Mouse (Mus musculus): ENCODE measurements around the gene H2-M10.1. TPM values are rescaled to one million over a fixed set of nuclear protein-coding genes. Genes with fewer than 3 reads are reported as not detected.

H2-M10.1 gene
- polyA plus RNA-seq, 1 experiment from 2014 or later = not detected

DNA sequence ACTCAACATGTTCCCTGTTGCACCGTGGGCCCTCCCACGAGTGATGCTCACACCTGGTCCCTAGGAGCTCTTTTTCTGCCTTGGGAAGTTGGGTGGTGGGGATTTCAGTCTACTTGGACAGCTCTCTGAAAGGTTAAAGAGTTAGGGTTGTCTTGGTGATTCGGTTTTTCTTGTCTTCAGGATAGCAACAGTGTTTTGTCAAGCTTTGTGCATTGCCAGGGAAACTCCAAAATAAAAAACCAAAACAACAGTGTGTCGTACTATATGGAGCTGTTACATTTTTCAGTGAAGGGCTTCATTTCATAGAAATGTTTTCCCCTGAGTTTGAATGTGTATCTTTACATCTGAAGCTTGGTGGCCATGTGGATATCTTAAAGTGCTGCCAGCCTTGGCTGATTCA, 51.2 kb downstream of the H2-M10.1 start:
- Histone ChIP-seq H3K27ac (no peak overlapping the region), H3K4me3 (no peak overlapping the region), H3K27me3 (ENCODE audit: low read depth, poor library complexity, severe bottlenecking) (no peaks in the 10 kb centered on the region), H3K4me1 (peaks cover 26% of the 10 kb centered on the region), H3K9me3 (replicated peaks) (no peaks in the 10 kb centered on the region), H3K36me3 (peaks cover 64% of the 10 kb centered on the region)
- 92% methylated on average over 4 of the region's 4 CpGs for WGBS
- DNase-seq (ENCODE audit: low spot score) = no peak

GRCm38 (mm10) chr17:36273796-36274195, 52.2 kb downstream of the H2-M10.1 start:
- WGBS = 93% methylated on average over 4 of the region's 4 CpGs
- Histone ChIP-seq H3K27me3 (ENCODE audit: low read depth, poor library complexity, severe bottlenecking) (no peaks in the 10 kb centered on the region), H3K4me3 (no peak overlapping the region), H3K27ac (no peak overlapping the region), H3K36me3 (peaks cover 55% of the 10 kb centered on the region), H3K4me1 (peaks cover 28% of the 10 kb centered on the region), H3K9me3 (replicated peaks) (no peaks in the 10 kb centered on the region)
- DNase-seq (ENCODE audit: low spot score) = no peak

Other genes starting within 250 kb of the H2-M10.1 start
- not detected in 2 replicates for gene Gm19684, start 204.5 kb downstream of the H2-M10.1 start, polyA plus RNA-seq (2016; fragmentation: Nextera tagmentation; extraction: Ambion mirVana)
- not detected in 2 replicates for gene Gm7030, start 196.7 kb downstream of the H2-M10.1 start, polyA plus RNA-seq (2016; fragmentation: Nextera tagmentation; extraction: Ambion mirVana)
- gene Gm8909, start 157.6 kb downstream of the H2-M10.1 start, polyA plus RNA-seq (2016; fragmentation: Nextera tagmentation; extraction: Ambion mirVana) = not detected in 2 replicates
- not detected in 2 replicates for gene H2-T3, start 135.9 kb downstream of the H2-M10.1 start, polyA plus RNA-seq (2016; fragmentation: Nextera tagmentation; extraction: Ambion mirVana)
- 82.4 and 96.0 TPM in 2 replicates for gene Rpp21, start 68.1 kb downstream of the H2-M10.1 start, polyA plus RNA-seq (2016; fragmentation: Nextera tagmentation; extraction: Ambion mirVana)
- gene Trim39, start 53.9 kb downstream of the H2-M10.1 start, polyA plus RNA-seq (2016; fragmentation: Nextera tagmentation; extraction: Ambion mirVana) = 20.1 and 24.2 TPM in 2 replicates
- 0.14 and 0.25 TPM in 2 replicates for gene H2-M10.2, start 39.7 kb downstream of the H2-M10.1 start, polyA plus RNA-seq (2016; fragmentation: Nextera tagmentation; extraction: Ambion mirVana)
- gene H2-M10.3, start 42.3 kb upstream of the H2-M10.1 start, polyA plus RNA-seq (2016; fragmentation: Nextera tagmentation; extraction: Ambion mirVana) = not detected in 2 replicates
- not detected in 2 replicates for gene H2-M10.4, start 136.2 kb upstream of the H2-M10.1 start, polyA plus RNA-seq (2016; fragmentation: Nextera tagmentation; extraction: Ambion mirVana)
- gene H2-M11, start 220.9 kb upstream of the H2-M10.1 start, polyA plus RNA-seq (2016; fragmentation: Nextera tagmentation; extraction: Ambion mirVana) = not detected in 2 replicates